Mouse (Mus musculus) liver, adult 10 weeks (tissue): Measurements from ENCODE around the gene Akap5. TPM values are rescaled to one million over a fixed set of nuclear protein-coding genes. Genes with fewer than 3 reads are reported as not detected.

ENCODE experiments used
- polyA plus RNA-seq: library from polyadenylated mRNA; stranded (reverse); fragments of 350-450 nt; fragmentation: Illumina TruSeq; extraction: RNeasy Lipid Tissue Mini Kit (QIAGEN cat#74804); gene quantifications from one replicate; pipeline ENCODE4 v1.2.3, GENCODE M21; 2014; ENCODE audit warnings: low read depth, low replicate concordance

The Akap5 gene
- polyA plus RNA-seq = 0.56 TPM

GRCm38 (mm10) chr12:76324679-76325431 is at the start of gene Akap5:
Gene Akap5 (plus strand): TSS chr12:76324891.

GRCm38 (mm10) chr12:76369206-76369977 is 44.7 kb downstream of the Akap5 start, which contains the start of gene Zbtb25:
Gene Zbtb25 (minus strand): TSS chr12:76369602.

GRCm38 (mm10) chr12:76369978-76370830 is 45.5 kb downstream of the Akap5 start, which contains the start of gene Zbtb1:
Gene Zbtb1 (plus strand): TSS chr12:76370266.

Other genes starting within 250 kb of the Akap5 start
- not detected for gene Esr2, start 147.6 kb upstream of the Akap5 start, polyA plus RNA-seq
- not detected for gene Tex21, start 78.1 kb upstream of the Akap5 start, polyA plus RNA-seq
- gene Mthfd1, start 69.6 kb upstream of the Akap5 start, polyA plus RNA-seq = 76.8 TPM
- 6.9 TPM for gene Zbtb25, start 44.7 kb downstream of the Akap5 start, polyA plus RNA-seq
- gene Zbtb1, start 45.4 kb downstream of the Akap5 start, polyA plus RNA-seq = 3.5 TPM
- gene Hspa2, start 79.3 kb downstream of the Akap5 start, polyA plus RNA-seq = 0.48 TPM
- not detected for gene Ppp1r36, start 92.6 kb downstream of the Akap5 start, polyA plus RNA-seq
- 4.8 TPM for gene Plekhg3, start 206.0 kb downstream of the Akap5 start, polyA plus RNA-seq